Mouse (Mus musculus) lung, postnatal 0 days (tissue): Measurements from ENCODE around the gene Grk4.

Source experiments
- CTCF ChIP-seq: IDR thresholded peaks from 2 replicates; pipeline ENCODE4 v1.5.1; 2016; ENCODE audit warnings: antibody characterized with exemption, mild to moderate bottlenecking
- EP300 ChIP-seq: IDR thresholded peaks from 2 replicates; pipeline ENCODE4 v1.6.1; 2016; ENCODE audit warnings: antibody characterized with exemption, mild to moderate bottlenecking, control low read depth

DNA sequence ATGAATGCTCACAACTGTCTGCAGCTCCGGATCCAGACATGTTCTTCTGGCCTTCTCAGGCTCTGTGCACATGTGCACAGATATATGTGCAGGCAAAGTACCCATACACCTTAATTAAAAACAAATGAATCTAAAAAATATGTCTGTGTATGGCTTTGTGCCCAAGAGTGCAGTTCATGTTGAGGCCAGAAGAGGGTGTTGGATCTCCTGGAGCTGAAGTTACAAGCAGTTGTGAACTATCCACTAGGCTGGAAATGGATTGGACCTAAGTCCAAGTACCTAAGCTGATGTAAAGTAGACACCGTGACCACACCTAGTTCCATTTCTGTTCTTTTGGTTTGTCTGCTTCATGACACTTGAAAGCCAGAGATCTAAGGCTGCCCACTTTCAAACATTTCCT is 9.3 kb downstream of the Grk4 start:
- peak; percentile 44 for TF ChIP-seq CTCF
- TF ChIP-seq EP300 = no peak
